Mouse (Mus musculus) testis, adult 2 months (tissue): ENCODE measurements around the gene Klrb1.

ENCODE experiments used
- CTCF ChIP-seq: fragments of 200-500 bp; IDR thresholded peaks from 2 replicates; pipeline ENCODE4 v1.5.1; 2012; ENCODE audit warnings: low read depth, mild to moderate bottlenecking, inconsistent platforms, low read length, moderate library complexity; ENCODE audit not compliant: control insufficient read depth, insufficient read depth, insufficient replicate concordance
- POLR2A ChIP-seq: fragments of 200-500 bp; IDR thresholded peaks from 2 replicates; pipeline ENCODE4 v1.6.1; 2012; ENCODE audit warnings: low read depth, mild to moderate bottlenecking, inconsistent platforms, low read length, moderate library complexity; ENCODE audit not compliant: control insufficient read depth

DNA sequence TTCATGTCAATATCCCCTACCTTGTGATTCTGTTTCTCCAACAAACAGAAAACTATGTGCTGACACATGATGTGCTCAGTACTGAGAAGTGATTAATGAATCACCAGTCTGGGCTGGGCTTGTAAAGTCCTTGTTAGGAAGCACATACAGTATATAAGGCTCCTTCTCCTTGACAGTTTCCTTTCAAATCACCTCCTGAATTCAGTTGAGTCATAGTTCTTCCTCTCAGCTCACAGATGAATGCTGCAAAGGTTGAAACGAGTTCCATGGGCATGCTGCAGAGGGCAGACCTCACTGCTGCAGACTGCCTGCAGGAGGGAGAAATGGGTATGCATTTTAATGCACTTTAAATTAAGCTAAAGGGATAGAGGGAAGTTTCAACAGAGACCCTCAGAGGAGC lies 60.7 kb downstream of the Klrb1 start, which contains the start of gene Clec2h:
- TF ChIP-seq POLR2A (no peak), CTCF (no peak; the same call in 1 of the 2 replicates)
